Mouse (Mus musculus) spleen, postnatal 4 days (tissue): ENCODE results near the gene Dhx58.
A peak's percentile ranks its signal among the peaks of the same experiment; 100 is the strongest.

Experiments used
- DNase-seq, 2 experiments: peaks; one replicate each; pipeline ENCODE4 v3.0.0; 2022; ENCODE audit warnings: low spot score in 2 of 2

Gene Dhx58

DNA sequence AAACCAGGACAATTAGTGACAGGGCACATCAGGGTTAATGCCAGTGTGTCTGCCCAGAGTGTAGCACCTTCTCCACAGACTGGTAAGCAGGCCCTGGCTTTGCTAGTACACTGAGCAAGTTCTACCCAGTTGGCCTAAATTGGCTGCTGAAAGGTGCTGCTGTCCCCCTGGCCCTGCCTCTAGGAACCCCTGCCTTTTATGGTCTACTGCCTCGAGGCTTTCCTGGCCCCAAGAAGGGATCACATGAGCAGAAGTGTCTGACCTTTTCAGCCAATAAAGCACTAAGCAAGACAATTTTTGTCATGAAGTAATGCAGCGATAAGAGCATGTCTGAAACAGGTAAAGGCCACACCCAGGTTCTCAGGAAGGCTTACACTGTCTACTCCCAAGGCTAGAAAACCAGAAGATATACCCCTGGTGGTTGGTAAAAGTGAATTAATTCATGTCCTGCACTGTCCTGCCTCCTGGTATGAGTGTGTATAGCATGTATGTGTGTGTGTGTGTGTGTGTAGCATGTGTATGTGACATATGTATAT is 18.5 kb upstream of the Dhx58 start:
- DNase-seq: no peak

- no peak for DNase-seq
Observed at GRCm38 (mm10) chr11:100721776-100722492, 17.9 kb upstream of the Dhx58 start.

DNA sequence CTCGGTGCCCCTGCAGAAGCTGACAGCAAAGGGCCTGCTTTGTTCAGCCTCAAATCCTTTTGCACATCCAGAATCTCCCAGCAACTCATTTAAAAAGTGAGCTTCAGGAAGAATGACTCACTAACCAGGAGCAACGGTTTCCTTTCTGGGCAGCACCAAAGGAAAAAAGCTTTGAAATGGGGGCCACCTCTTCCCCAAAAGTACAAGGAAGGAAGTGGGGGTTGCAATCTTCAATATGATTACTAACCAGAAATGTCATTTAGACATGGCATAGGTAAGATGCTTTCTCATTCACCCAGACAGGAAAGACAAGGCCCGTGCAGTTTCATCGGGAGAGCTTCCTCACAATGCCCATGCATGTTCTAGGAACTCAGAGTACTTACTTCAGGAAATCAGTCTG is 17.2 kb upstream of the Dhx58 start:
- DNase-seq: no peak

GRCm38 (mm10) chr11:100720345-100720744 is 16.3 kb upstream of the Dhx58 start:
- DNase-seq: no peak

- DNase-seq: no peak
Observed at GRCm38 (mm10) chr11:100719893-100720292, 15.8 kb upstream of the Dhx58 start.

DNA sequence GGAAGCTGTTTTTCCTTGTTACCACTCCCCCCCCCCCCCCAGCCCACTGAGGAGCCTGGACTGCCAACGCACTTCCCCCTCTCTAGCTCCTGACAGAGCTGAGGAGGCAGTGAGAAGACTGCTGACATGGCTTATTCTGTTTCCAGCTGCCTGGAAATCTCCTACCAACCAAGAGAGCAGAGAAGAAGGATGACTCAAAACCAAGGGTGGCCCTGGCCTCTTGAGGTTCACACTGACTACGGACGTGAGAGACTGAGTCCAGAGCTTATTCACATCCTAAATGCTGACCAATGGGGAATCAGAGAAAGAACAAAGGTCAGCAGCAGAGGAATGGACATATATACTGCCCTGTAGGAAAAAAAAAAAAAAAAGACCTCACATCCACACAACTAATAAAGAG is 15.2 kb upstream of the Dhx58 start:
- DNase-seq: no peak

DNA sequence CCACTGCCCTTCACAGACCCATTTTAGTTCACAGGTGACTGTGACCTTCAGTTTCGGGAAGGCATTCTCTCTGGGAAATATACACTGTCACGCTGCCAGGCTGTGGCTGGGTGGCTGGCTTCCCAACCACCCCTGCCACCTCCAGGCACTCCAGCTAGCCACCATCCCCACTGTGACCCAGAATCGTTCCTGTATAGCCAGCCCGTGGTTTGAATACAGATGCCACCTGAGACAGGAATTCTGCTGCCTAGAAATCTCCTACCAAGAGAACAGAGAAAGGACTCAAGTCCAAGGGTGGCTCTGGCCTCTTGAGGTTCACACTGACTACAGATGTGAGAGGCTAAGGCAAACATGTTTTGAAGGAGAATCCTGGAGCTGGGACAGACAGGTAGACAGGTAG is 14.8 kb upstream of the Dhx58 start:
- DNase-seq: no peak

DNA sequence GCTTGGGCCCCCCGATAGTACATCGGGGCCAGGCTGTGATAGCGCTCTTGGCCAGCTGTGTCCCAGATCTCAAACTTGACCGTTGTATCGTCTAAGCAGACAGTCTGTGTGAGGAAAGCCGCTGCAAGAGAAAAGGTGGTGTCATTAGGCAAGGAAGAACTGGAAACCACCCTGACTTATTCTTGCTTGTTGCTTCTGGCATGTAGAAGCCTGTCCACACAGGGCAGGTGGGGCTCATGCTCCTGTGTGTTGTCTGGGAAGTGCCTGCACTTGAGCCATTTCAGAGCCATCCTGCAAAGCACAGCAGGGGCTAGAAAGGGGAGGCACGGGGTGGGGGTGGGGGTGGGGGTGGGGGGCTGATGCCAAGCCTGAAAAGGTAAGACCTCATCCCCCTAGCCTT is 14.4 kb upstream of the Dhx58 start:
- no peak for DNase-seq

- no peak for DNase-seq
Observed at GRCm38 (mm10) chr11:100716649-100717048, 12.6 kb upstream of the Dhx58 start.

DNA sequence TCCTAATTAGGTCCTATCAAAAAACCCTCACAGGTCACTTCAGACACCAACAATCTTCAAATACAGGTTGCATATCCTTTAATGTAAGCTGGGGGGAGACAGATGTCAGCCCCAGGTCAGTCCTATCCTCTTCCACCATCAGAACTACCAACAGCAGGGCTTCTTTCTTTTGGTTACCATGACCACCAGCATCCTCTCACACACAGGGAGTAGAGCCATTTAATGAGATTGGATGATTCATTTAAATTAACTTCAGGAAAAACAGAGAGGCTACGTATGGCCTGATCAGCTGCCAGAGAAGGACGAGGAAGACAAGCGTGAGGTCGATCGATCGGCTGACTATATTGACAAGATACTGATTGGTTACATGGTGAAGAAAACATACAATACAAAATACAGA is 10.9 kb upstream of the Dhx58 start:
- no peak for DNase-seq

GRCm38 (mm10) chr11:100714534-100714915 is 10.5 kb upstream of the Dhx58 start:
- peak; percentile 83 to 91 for DNase-seq

DNA sequence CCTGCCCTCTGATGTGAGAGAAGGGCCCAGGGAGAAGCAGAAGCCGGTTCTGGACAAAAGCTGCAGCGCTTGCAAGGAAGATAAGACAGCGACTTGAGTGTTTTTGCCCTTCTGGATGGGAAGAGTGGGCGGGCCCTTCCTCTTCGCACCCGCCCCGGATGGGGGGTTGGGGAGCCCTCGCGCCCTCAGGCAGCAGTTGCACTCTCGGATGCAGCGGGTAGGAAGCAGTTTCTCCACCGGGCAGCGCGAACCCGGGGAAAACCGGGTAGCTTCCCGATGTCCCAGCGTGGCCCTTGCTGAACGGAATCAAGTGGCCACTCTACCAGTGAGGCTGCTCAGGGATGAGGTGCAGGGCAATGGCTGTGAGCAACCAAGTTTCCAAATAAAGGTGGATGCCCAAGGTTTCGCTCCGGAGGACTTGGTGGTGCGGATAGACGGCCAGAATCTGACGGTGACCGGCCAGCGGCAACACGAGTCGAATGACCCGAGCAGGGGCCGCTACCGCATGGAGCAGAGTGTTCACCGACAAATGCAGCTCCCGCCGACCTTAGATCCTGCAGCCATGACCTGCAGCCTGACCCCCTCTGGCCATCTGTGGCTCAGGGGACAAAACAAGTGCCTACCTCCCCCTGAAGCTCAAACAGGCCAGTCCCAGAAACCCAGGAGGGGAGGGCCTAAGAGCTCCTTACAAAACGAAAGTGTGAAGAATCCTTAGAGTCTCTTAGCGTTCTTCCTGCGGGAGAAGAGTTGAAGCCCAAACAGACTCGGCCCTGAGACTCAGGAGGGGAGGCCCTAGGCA is 9.9 kb upstream of the Dhx58 start, which contains the start of gene Hspb9:
Gene Hspb9 (plus strand): TSS at position 116 of the 799 bp plus-strand sequence.
- DNase-seq: peak; percentile 76 to 84

GRCm38 (mm10) chr11:100713174-100713573 is 9.1 kb upstream of the Dhx58 start:
- no peak for DNase-seq

GRCm38 (mm10) chr11:100711783-100712615 is 7.9 kb upstream of the Dhx58 start, which contains the start of gene Kat2a:
TSS of gene Kat2a (minus strand) at chr11:100712465.
- DNase-seq: peak; percentile 77 to 88

DNA sequence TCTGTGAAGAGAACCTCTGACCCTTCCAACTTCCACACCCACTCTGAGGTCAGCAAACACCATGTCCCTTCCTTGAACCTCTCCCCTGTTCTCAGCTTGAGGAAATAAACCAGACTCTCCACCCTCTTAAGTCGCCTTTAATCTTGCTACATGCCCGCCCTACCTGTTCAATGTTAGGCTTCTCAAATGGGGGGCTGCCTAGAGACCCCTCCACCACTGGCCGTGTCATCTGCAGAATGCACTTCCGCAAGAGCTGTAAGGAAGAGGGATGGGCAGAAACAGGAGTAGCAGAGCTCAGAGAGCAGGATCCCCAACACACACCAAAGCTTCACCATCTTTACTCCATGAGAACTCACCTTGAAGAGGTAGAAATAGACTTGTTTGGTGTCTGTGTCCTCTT is 6.9 kb upstream of the Dhx58 start:
- DNase-seq: no peak

DNA sequence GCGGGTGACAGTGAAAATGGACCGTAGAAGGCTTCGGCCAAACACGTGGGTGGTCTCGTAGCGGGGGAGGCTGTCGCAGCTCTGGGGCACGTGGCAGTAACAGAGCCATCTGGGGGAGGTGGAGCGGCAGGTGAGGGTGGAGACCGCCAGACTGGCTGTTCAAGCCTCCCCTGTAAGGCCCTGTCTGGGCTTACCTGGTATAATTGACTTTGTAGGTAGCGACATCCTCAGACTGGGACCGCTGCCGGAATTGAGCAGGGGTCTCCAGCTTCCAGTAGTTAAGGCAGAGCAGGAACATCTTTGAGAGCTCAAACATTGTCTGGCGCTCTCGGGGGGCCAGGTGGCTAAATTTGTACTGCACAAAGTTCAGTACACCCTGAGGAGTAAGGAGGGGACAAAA is 6.5 kb upstream of the Dhx58 start:
- no peak for DNase-seq

DNA sequence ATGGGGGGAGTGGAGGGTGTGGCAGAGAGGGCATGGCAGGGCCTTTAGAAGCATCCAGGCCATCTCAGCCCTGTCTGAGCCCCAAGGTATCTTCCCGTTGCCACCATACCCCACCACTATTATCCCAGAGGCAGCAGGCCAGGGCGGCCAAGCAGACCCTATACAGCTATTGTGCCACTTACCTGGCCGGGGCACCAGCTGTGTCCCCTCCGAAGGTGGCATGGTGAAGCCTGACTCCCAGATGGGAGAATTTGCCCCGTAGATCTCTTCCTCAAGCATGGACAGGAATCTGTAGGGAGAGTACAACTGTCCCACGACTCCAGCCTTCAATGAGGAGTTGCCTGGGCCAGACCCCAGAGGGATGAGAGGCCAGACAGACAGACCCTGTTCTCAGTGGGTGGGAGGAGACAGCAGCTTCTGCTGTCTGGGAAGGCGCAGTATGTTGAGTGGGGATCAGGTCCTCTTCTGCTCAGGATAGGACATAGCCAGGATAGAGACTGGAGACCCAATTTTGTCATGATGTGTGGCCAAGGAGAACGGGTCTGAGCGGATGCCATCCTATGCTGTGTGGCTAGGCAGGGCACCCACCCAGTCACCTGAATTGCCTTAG is 5.2 kb upstream of the Dhx58 start:
- DNase-seq: no peak

DNA sequence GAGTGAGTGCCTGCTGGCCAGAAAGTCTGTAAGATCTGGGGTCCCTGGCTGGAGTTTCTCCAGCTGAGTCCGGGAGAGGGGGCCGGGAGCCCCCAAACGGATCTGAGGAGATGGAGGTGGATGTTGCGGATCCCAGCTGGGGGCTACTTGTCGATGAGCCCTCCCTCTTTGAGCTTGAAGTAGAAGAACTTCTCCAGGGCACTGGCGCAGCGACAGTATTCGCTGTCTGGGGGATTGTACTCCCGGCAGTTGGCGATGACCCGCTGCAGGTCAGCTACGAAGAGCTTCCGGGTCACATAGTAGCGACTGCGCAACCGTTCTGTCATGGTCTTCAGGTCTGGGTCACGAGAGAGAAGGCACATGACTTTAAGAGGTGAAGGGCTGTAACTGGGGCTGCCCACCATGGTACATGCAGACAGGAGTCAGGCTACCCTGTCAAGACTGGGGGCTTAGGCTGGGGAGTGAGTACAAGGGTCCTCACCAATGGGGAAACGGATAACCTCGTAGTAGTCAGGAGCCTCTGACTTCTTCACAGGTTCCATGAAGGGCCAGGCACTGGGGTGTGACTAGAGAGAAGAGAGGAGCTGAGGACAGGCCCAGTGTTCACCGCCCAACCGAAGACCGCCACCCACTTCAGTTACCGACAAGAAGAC is 1.1 kb upstream of the Dhx58 start:
- DNase-seq: no peak

DNA sequence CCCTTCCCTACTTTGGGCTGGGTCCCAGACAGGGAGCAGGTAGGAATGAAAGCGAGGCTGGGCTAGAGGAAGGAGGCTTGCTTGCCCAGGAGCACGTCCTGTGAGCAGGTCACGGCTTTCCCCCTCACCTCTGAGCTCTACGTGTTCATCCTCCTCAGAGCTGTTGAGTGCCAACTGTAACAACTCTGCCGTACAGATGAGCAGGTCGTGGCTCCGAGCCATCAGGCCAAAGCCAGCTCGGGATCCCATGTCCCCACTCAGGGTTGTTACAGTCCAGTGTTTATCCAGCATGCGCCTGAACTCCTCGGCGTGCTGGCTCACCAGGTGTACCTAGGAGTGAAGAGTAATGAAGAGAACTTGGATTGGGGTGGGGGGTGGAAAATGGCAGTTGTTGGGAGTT is 705 bp downstream of the Dhx58 start:
- no peak for DNase-seq

DNA sequence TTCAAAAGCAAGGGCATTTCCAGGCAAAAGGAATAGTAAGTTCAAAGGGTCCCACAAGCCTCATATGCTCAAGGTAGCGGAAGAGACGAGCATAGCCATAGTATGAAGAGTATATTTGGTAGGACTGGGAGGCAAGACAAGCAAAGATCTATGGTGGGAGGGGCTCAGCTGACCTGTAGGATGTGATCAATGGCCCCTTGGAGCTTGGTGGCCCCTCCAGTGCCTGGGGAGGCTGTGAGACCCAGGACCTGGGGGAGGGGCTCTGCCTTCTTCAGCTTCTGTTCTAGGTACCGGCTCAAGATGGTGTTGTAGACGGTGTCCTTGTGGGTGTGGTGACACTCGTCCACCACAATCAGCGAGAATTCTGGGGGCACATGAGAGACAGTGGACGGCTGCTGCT is 1.2 kb downstream of the Dhx58 start:
- no peak for DNase-seq
